Mouse (Mus musculus): ENCODE data around the gene Pi16. TPM values are rescaled to one million over a fixed set of nuclear protein-coding genes. Genes with fewer than 3 reads are reported as not detected.

The Pi16 gene
- polyA plus RNA-seq, 2 experiments from 2014 or later, result 0.38 to 0.49 TPM

DNA sequence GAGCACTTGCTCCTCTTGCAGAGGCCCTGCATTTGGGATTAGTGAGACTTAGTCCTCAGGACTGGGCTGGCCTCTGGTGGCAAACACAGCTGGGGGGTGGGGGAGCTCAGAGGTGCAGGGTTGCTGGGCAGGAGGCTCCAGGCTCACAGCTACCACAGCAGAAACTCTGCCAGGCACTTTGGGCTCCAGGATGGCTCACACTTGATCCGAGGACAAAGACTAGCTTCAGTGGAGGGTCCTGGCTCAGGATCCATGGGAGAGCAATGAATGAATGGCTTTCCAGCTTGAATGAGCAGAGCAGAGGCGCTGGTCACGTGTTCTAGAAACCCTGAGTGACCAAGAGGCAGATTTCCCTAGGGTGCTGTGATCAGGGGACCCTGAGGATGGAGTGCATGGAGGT, 41.4 kb downstream of the Pi16 start:
- ATAC-seq, result no peak

DNA sequence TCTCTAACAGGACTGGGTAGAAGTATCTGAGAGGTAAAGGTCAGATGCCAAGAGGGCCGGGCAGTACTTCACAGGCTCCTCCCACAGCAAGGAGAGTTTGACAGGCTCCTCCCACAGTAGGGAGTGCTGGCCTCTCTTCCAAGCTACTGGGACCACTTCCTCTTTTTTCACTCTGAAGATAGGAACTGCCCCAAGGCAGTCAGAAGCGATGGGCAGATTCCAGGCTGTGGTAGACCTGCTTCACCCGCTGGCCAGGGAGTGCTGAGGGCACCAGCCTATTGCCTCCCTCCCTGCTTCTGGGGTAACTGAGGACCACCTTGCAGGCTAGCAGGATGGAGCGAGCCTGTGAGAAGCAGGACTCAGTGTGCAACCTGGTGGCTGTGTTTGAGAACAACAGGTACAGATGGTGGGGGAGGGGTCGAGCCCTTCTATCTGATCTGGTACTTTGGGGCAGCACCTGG, 43.3 kb downstream of the Pi16 start, which contains the start of gene Fgd2:
Fgd2 (plus strand) TSS at position 154 of the 461 bp plus-strand sequence.
- no peak for ATAC-seq

DNA sequence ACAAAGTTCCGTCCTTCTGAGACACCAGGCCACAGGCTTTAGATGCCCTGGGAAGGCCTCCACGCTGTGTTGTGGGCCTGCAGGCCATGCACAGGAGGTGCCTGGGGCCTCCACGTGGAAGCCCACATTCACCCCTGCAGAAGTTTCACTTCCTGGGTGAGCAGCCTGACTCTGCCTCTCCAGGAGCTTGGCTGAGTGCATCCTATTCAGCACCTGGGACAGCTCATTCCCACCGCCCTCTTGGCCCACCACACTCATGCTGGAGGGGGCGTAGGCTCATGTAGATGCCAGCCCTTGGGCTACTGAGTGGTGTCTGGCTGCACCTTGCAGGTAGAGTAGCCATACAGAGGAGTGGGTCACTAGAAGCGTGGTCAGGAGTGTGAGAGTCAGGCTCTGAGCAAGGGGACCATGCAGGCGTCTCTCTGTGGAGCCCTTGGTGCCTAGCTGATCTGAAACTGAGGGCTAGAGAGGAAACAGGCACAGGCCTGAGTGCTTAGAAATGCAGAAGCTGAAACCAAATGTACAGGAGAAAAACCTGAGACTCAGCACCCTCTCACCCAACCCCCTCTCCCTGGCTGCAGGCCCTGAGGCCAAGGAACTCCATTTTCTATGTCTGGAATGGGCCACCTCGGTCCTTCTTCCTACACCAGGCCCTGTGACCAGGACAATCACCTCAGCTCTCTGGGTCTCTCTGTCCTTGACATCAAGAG, 44.7 kb downstream of the Pi16 start:
- no peak for ATAC-seq

DNA sequence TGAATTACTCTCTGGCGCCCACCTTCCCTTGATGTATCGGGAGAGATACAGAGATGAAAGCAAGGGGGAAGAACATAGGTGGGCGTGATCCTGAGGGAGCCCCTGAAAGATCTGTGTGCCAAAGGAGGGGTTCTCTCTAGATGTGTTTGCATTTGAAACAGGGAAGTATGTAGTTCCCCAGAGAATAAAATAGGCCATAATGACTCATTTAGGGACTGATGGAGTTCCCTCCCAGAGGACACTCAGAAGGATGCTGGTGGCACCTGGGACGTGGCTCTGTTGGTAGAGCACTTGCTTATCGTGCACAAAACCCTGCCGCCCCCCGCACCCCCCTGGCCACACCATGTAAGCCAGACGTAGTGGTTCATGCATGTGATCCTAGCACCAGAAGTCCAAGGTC, 45.6 kb downstream of the Pi16 start:
- no peak for ATAC-seq

DNA sequence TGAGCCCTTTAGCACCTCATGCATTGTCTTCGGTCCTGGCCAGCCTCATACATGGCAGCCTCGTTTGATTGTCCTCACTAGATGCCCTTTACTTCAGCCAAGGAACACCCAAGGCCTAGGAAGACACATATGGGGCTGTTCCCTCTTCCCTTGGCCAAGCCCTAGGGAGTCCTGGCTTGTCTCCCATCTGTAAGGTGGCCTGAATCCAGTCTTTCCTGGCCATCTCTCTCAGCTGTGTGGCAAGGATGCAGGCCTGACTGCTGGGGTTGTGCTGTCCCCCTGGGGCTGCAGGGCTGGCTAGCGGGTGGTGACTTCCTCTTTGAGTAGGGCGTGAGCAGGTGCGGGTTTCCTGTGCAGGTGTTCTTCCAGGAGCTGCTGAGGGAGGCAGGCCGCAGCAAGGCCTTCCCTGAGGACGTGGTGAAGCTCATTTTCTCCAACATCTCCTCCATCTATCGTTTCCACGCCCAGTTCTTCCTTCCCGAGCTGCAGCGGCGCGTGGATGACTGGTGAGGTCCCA, 47.7 kb downstream of the Pi16 start:
- no peak for ATAC-seq

DNA sequence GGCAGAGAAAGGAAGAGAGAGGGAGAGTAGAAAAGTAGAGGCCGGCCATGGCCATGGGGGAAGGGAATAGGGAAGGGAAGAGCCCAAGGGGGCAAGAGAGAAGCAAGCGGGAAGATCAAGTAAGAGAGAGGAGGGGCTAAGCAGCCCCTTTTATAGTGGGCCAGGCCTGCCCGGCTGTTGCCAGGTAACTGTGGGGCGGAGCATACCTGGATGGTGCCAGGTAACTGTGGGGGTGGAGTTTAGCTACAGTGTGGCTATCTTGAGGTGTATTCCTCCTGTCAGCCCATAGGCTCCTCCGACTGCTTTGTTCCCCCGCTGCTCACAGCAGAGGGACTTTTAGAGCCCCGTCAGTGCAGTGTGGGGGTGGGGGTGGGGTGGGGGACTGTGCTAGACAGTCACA, 51.2 kb downstream of the Pi16 start:
- ATAC-seq, result no peak

DNA sequence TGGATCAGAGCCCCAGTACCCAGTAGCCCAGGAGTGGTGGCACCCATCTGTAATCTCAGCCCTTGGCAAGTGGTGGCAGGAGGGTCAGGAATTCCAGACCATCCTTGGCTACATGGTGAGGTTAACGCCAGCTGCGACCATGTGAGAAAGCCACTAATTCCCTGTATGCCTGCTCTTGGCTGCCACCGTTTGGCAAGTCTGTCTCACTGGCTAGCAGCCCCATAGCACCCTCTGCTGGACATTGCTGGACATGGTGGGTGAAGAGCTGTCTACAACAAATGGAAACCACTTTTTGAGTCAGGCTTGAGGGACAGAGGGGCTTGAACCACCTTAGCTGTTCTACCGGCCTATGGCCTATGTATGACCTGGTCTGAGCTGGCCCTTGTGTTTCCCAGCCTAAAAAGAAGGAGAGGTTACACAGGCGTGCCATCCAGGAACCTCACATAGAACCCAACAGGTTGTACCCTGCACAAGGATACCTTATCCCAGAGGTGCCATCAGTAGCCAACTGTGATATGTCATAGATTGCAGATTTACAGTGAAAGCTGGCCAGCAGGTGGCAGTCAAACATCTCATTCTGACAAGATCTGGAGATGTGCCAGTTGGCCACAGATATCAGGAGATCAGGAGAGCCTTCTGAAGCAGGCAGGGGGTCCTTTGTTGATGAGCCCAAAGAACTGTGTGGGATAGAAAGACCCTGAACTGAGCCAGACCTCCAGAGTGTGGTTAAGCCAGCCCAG, 53.7 kb downstream of the Pi16 start:
- peak; percentile 91 for ATAC-seq

DNA sequence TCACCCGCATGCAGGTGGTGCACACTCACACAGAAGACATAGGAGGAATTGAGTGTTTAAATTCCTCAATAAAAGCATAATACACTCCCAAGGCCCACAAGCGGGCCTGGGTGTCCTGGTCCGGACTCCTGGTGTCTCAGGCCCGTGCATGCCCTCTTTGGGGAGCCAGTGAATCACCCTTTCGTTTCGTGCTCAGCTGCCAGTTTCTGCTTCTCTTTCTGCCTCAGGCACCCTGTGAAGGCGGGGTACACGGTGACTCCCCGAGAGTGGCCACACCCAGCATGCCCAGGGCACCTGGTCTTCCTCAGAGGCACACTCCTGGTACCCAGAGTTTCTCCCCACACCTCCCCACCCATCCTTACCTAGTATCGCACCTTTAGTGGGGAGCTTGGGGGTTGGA, 58.4 kb downstream of the Pi16 start:
- ATAC-seq, result no peak

DNA sequence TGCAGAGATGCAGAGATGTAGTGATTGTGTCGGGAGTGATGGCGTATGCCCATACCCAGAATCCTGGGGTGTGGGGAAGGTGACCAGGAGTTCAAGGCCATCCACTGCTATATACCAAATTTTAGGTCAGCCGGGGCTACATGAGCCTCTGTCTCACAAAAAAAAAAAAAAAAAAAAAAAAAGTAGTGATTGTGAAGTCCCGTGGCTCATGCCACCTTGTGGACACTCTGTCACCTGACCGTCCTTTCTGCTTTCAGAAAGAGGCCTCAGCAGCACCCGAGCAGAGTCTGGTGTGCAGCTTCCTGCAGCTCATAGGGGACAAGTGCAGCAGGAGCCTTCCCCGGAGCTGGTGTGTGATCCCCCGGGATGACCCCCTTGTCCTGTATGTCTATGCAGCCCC, 60.6 kb downstream of the Pi16 start:
- ATAC-seq, result no peak

Other genes with a start within 250 kb of the Pi16 start
- 10 to 100 TPM in 1 of 2 experiments, 1 to 10 TPM in 1; 7.5 to 12.1 TPM for gene Cdkn1a, start 226.7 kb upstream of the Pi16 start, polyA plus RNA-seq (2017; shearing (Covaris generic))
- gene Rab44, start 203.5 kb upstream of the Pi16 start, polyA plus RNA-seq (2017; shearing (Covaris generic)), result not detected
- gene Cpne5, start 79.5 kb upstream of the Pi16 start, polyA plus RNA-seq (2017; shearing (Covaris generic)), result 1 to 10 TPM; 1.5 to 1.6 TPM
- 10 to 100 TPM; 53.8 to 82.0 TPM for gene Ppil1, start 53.5 kb upstream of the Pi16 start, polyA plus RNA-seq (2017; shearing (Covaris generic))
- 100 to 1,000 TPM; 125 to 132 TPM for gene BC004004, start 48.9 kb upstream of the Pi16 start, polyA plus RNA-seq (2017; shearing (Covaris generic))
- gene Mtch1, start 30.3 kb downstream of the Pi16 start, polyA plus RNA-seq (2017; shearing (Covaris generic)), result 10 to 100 TPM; 14.6 to 18.4 TPM
- gene Fgd2, start 43.2 kb downstream of the Pi16 start, polyA plus RNA-seq (2017; shearing (Covaris generic)), result 1 to 10 TPM in 1 of 2 experiments, under 1 TPM in 1; 0.79 to 2.5 TPM
- gene Pim1, start 173.1 kb downstream of the Pi16 start, polyA plus RNA-seq (2017; shearing (Covaris generic)), result 100 to 1,000 TPM; 291 to 376 TPM
- gene Gm17657, start 232.0 kb downstream of the Pi16 start, polyA plus RNA-seq (2017; shearing (Covaris generic)), result under 1 TPM in 1 of 2 experiments, not detected in 1; 0.29 TPM
- gene Tbc1d22b, start 232.1 kb downstream of the Pi16 start, polyA plus RNA-seq (2017; shearing (Covaris generic)), result 10 to 100 TPM; 11.5 to 14.2 TPM
- 1 to 10 TPM in 1 of 2 experiments, under 1 TPM in 1; 0.57 to 2.0 TPM for gene Tmem217, start 234.7 kb downstream of the Pi16 start, polyA plus RNA-seq (2017; shearing (Covaris generic))

Data from activated CD4-positive, CD25-positive, alpha-beta regulatory T cell, adult 4 months (primary cell).